Mouse (Mus musculus): ENCODE measurements around the gene Cpt1a. TPM values are rescaled to one million over a fixed set of nuclear protein-coding genes. Genes with fewer than 3 reads are reported as not detected.
A peak's percentile ranks its signal among the peaks of the same experiment; 100 is the strongest.

Cpt1a gene
- polyA plus RNA-seq, 1 experiment, result 65.3 TPM

GRCm38 (mm10) chr19:3297034-3297433, 25.1 kb upstream of the Cpt1a start:
- Histone ChIP-seq H3K4me1 (ENCODE audit: control insufficient read depth, insufficient read depth, low read length) (no peaks in the 10 kb centered on the region), H3K27ac (ENCODE audit: insufficient read depth, low read depth, low read length) (no peak overlapping the region), H3K4me3 (ENCODE audit: insufficient read depth, low read length) (no peak overlapping the region)
- TF ChIP-seq CTCF (IDR thresholded peaks at IDR 0.05; ENCODE audit: low read depth, low read length) (no peak), POLR2A (IDR thresholded peaks at IDR 0.05; ENCODE audit: borderline replicate concordance, low read depth, low read length) (no peak)

DNA sequence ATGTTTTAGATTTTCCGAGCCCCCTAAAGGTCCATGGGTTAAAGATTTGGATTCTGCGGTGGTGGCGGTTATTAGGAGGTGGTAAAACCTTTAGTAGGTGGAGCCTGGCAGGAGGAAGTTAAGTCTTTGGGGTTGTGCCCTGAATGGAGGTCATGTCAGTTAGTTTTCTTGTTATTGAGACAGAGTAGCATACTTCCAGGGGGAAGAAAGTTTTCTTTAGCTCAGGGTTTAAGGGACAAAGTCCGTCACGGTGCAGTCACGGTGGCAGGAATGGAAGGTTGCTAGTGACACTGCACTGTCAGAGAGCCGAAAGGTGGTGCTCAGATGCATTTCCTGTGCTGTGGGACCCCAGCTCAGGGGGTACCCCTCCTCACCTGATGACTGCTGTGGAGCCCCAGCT, 24.4 kb upstream of the Cpt1a start:
- no peak overlapping the region for H3K4me3 ChIP-seq (ENCODE audit: insufficient read depth, low read length)
- no peaks in the 10 kb centered on the region for H3K4me1 ChIP-seq (ENCODE audit: control insufficient read depth, insufficient read depth, low read length)
- TF ChIP-seq CTCF (IDR thresholded peaks at IDR 0.05; ENCODE audit: low read depth, low read length), result no peak
- no peak for TF ChIP-seq POLR2A (IDR thresholded peaks at IDR 0.05; ENCODE audit: borderline replicate concordance, low read depth, low read length)
- H3K27ac ChIP-seq (ENCODE audit: insufficient read depth, low read depth, low read length), result no peak overlapping the region

DNA sequence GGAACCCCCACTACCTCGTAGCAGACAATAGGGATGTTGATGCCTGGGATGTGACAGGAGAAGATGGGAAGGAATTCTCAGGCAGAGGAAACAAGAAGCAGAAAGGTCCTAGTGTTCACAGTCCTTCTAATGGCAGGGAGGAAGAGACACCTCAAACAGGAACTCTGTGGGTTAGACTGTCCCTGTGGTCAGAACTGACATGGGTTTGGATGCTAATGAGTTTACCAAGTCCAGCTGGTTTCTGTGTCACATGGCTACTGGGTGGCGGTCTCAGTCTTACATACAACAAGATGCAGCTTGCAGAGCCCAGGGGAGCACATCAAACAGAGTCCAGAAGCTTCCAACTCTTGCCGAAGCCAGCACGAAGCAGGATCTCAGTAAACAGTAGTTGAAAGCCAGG, 18.1 kb upstream of the Cpt1a start:
- H3K4me3 ChIP-seq (ENCODE audit: insufficient read depth, low read length), result no peak overlapping the region
- H3K27ac ChIP-seq (ENCODE audit: insufficient read depth, low read depth, low read length), result no peak overlapping the region
- H3K4me1 ChIP-seq (ENCODE audit: control insufficient read depth, insufficient read depth, low read length), result peaks cover 6% of the 10 kb centered on the region
- TF ChIP-seq CTCF (IDR thresholded peaks at IDR 0.05; ENCODE audit: low read depth, low read length) (no peak), POLR2A (IDR thresholded peaks at IDR 0.05; ENCODE audit: borderline replicate concordance, low read depth, low read length) (no peak)

DNA sequence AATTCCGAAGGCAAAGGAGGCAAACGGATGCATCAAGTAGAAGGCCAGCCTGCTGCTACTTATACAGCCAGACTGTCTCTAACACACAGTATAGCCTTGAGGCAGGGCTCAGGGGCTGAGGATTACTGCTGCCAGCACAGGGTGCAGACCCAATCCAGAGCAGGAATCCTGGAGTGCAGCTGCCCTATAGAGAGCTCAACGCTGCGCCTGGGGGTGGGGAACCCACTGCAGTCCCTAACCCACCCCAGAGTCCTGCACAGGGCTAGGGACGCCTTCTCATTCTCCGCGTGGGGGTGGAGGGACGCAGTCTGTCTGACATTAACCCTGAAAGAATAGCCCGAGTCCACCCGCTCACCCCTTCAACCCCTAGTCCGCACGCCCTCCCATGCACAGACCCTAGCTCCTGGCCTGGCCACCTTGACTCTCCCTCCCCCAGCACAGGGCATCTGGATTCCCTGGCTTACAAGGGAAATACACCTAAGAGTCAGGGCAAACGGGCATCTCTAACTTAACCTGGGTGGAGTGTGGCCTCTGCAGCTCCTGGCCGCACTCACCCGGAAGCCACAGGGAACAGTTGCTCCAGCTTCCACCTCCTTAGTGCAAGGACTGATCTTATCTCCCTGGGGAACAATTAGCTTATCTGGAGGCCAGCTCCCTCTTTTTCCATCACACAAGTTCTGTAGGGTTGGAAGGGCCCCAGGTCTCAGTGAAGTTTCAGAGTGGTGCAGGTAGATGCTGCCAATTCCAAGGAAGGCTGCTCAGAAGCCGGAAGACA, 14.8 kb upstream of the Cpt1a start:
- Histone ChIP-seq H3K4me3 (ENCODE audit: insufficient read depth, low read length) (no peak overlapping the region), H3K4me1 (ENCODE audit: control insufficient read depth, insufficient read depth, low read length) (peaks cover 6% of the 10 kb centered on the region), H3K27ac (ENCODE audit: insufficient read depth, low read depth, low read length) (no peak overlapping the region)
- no peak for TF ChIP-seq CTCF (IDR thresholded peaks at IDR 0.05; ENCODE audit: low read depth, low read length)
- no peak for TF ChIP-seq POLR2A (IDR thresholded peaks at IDR 0.05; ENCODE audit: borderline replicate concordance, low read depth, low read length)

DNA sequence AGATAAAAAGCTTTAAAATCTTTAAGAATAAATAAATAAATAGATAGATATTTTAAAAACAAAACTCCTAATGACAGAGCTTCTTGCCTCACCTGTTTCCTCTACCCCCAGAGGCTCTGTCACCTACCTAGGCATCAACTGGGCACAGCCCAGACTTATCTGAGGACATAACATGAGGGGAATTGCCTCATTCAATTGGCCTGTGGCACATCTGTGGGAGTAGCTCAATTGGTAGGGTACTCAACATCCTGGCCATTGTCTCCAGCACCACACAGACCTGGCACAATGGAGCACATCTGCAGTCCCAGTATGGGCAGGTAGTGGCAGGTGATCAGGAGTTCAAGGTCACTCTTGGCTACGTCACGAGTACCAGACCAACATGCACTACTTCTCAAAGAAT, 2.8 kb upstream of the Cpt1a start:
- TF ChIP-seq CTCF (IDR thresholded peaks at IDR 0.05; ENCODE audit: low read depth, low read length) (no peak), POLR2A (IDR thresholded peaks at IDR 0.05; ENCODE audit: borderline replicate concordance, low read depth, low read length) (no peak)
- Histone ChIP-seq H3K4me3 (ENCODE audit: insufficient read depth, low read length) (no peak overlapping the region), H3K27ac (ENCODE audit: insufficient read depth, low read depth, low read length) (no peak overlapping the region)

DNA sequence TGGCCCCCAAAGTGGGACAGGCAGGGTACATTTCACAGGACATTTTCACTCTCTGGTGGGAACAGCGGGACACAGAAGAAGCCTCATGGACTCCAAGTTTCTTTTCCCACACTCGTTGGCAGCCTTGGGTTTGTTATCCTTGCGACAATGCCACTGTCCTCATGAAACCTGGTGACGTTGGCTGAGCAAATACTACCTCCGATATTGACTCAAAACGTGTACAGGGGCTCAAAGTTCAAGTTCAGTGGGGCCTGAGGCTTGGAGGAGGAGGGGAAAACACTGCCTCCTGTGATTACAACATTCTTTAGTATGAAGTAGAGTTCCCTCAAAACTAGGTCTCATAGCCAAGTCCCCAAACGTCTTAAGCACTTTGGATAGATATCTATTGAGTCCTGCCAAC, 2.0 kb upstream of the Cpt1a start:
- TF ChIP-seq CTCF (IDR thresholded peaks at IDR 0.05; ENCODE audit: low read depth, low read length), result no peak
- TF ChIP-seq POLR2A (IDR thresholded peaks at IDR 0.05; ENCODE audit: borderline replicate concordance, low read depth, low read length), result no peak
- Histone ChIP-seq H3K27ac (ENCODE audit: insufficient read depth, low read depth, low read length) (no peak overlapping the region), H3K4me3 (ENCODE audit: insufficient read depth, low read length) (no peak overlapping the region), H3K4me1 (ENCODE audit: control insufficient read depth, insufficient read depth, low read length) (peaks cover 6% of the 10 kb centered on the region; the same call in 1 of the 2 replicates)

More for the DNA sequence above, 2.8 kb upstream of the Cpt1a start:
- peaks cover 6% of the 10 kb centered on the region; the same call in 1 of the 2 replicates for H3K4me1 ChIP-seq (ENCODE audit: control insufficient read depth, insufficient read depth, low read length)

GRCm38 (mm10) chr19:3320801-3321200, 1.3 kb upstream of the Cpt1a start:
- H3K27ac ChIP-seq (ENCODE audit: insufficient read depth, low read depth, low read length), result no peak overlapping the region
- TF ChIP-seq POLR2A (IDR thresholded peaks at IDR 0.05; ENCODE audit: borderline replicate concordance, low read depth, low read length) (no peak), CTCF (IDR thresholded peaks at IDR 0.05; ENCODE audit: low read depth, low read length) (peak; percentile 52; the same call in 1 of the 2 replicates)
- H3K4me1 ChIP-seq (ENCODE audit: control insufficient read depth, insufficient read depth, low read length), result peaks cover 6% of the 10 kb centered on the region

DNA sequence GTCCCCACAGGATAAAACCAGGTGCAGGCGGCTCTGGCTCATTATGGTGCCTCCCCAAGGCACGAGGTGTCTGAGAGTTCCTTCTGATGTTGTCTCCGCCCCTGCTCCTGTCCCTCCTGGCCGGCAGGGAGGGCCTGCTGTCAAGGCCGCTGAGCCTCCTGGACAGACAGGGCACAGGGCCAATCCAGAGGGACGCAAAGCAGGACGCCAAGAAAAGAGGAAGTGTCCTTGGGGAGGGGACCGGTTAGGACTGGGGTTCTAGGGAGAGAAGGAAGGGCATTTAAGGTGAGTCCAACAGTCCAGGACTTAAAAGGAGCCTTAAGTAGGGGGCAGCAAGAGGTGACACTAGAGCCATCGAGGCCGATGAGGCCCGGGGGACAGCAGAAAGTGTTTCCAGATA, 517 bp upstream of the Cpt1a start:
- Histone ChIP-seq H3K4me3 (ENCODE audit: insufficient read depth, low read length) (peak overlapping the region; percentile 84), H3K4me1 (ENCODE audit: control insufficient read depth, insufficient read depth, low read length) (peaks cover 13% of the 10 kb centered on the region), H3K27ac (ENCODE audit: insufficient read depth, low read depth, low read length) (peak overlapping the region; percentile 66)
- no peak for TF ChIP-seq POLR2A (IDR thresholded peaks at IDR 0.05; ENCODE audit: borderline replicate concordance, low read depth, low read length)
- no peak for TF ChIP-seq CTCF (IDR thresholded peaks at IDR 0.05; ENCODE audit: low read depth, low read length)

More at GRCm38 (mm10) chr19:3320801-3321200, 1.3 kb upstream of the Cpt1a start:
- H3K4me3 ChIP-seq (ENCODE audit: insufficient read depth, low read length), result no peak overlapping the region

DNA sequence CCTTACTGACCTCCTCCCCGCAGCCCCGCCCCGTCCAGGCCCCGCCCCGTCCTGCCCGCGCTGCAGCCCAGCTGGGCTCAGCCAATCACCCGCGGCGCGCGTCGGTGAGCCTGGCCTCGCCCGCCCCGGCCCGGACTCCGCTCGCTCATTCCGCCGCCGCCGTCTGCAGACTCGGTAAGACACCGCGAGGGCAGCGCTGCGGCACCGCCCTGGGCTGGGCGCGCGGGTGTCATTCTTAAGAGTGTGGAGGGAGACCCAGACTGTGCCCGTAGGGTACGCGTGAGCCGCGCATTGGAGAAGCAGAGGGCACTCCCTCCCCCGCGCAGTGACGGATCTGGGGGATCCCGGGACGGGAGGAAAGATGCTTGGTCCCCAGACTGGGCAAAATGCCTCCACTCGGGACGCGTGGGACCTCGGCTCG, 1.1 kb downstream of the Cpt1a start:
- H3K4me3 ChIP-seq (ENCODE audit: insufficient read depth, low read length), result peak overlapping the region; percentile 84
- no peak for TF ChIP-seq CTCF (IDR thresholded peaks at IDR 0.05; ENCODE audit: low read depth, low read length)
- TF ChIP-seq POLR2A (IDR thresholded peaks at IDR 0.05; ENCODE audit: borderline replicate concordance, low read depth, low read length), result no peak
- peak overlapping the region; percentile 66; the same call in 1 of the 2 replicates for H3K27ac ChIP-seq (ENCODE audit: insufficient read depth, low read depth, low read length)
- peaks cover 20% of the 10 kb centered on the region for H3K4me1 ChIP-seq (ENCODE audit: control insufficient read depth, insufficient read depth, low read length)

DNA sequence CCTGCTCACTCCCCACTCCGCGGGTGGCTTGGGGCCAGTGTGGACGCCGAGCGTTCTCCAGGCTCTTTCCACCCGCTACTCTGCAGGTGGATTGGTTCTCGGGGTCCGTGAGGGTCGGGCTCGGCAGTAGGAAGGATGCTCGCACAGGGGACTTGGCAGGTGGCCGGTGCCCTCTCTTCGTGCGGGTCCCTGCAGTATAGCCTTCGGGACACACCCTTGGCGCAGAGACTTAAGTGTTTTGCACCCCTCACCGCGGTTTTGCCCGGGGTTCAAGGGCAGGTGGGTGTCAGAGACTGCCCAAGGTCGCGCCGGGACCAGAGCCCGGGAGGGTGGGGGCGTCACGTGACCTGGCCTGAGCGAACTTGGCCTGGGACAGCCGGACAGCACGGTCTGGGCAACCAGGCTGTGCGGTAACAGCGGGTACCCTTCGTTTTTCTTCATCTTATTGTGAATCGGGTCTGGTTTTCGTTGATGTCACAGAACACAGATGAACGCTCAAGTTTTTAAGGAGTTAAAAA, 1.7 kb downstream of the Cpt1a start:
- TF ChIP-seq POLR2A (IDR thresholded peaks at IDR 0.05; ENCODE audit: borderline replicate concordance, low read depth, low read length), result no peak
- no peak for TF ChIP-seq CTCF (IDR thresholded peaks at IDR 0.05; ENCODE audit: low read depth, low read length)

More for the DNA sequence above, 1.7 kb downstream of the Cpt1a start:
- H3K4me3 ChIP-seq (ENCODE audit: insufficient read depth, low read length), result peak overlapping the region; percentile 84
- H3K4me1 ChIP-seq (ENCODE audit: control insufficient read depth, insufficient read depth, low read length), result peaks cover 22% of the 10 kb centered on the region
- H3K27ac ChIP-seq (ENCODE audit: insufficient read depth, low read depth, low read length), result peak overlapping the region; percentile 90; the same call in 1 of the 2 replicates
